Mouse (Mus musculus) hindbrain, embryonic 15.5 days (tissue): ENCODE measurements around the gene Cfap97d1. TPM values are rescaled to one million over a fixed set of nuclear protein-coding genes. Genes with fewer than 3 reads are reported as not detected.

Experiments used
- ATAC-seq: fragments of 200-750 bp; cut with Nextera tagmentation; 2 replicates; pipeline ENCODE4 v1.8.0; 2017; ENCODE audit warnings: low read depth, moderate number of reproducible peaks, moderate TSS enrichment; ENCODE audit not compliant: low FRiP score
- H3K27ac ChIP-seq: fragments of 300-500 bp; sonication (generic); replicated peaks from 2 replicates; pipeline ENCODE4 v1.5.1; 2015; ENCODE audit warnings: mild to moderate bottlenecking, inconsistent platforms
- H3K27me3 ChIP-seq: fragments of 300-500 bp; sonication (generic); 2 replicates; pipeline ENCODE4 v1.6.1; 2015; ENCODE audit warnings: control low read depth, inconsistent platforms
- H3K36me3 ChIP-seq: fragments of 300-500 bp; sonication (generic); 2 replicates; pipeline ENCODE4 v1.6.1; 2015; ENCODE audit warnings: control low read depth, inconsistent platforms
- H3K4me1 ChIP-seq: fragments of 300-500 bp; sonication (generic); replicated peaks from 2 replicates; pipeline ENCODE4 v1.6.1; 2015; ENCODE audit warnings: control low read depth, inconsistent platforms
- H3K4me2 ChIP-seq: fragments of 300-500 bp; sonication (generic); 2 replicates; pipeline ENCODE4 v1.6.1; 2015; ENCODE audit warnings: moderate library complexity, mild to moderate bottlenecking, inconsistent platforms
- H3K4me3 ChIP-seq: fragments of 300-500 bp; sonication (generic); 2 replicates; pipeline ENCODE4 v1.5.1; 2015; ENCODE audit warnings: mild to moderate bottlenecking, inconsistent platforms
- H3K9ac ChIP-seq: fragments of 300-500 bp; sonication (generic); 2 replicates; pipeline ENCODE4 v1.6.1; 2015; ENCODE audit warnings: inconsistent platforms
- H3K9me3 ChIP-seq: fragments of 300-500 bp; sonication (generic); 2 replicates; pipeline ENCODE4 v1.6.1; 2016; ENCODE audit warnings: control low read depth, inconsistent platforms
- WGBS: fragments of 180-500 bp; shearing (Covaris S2); methylation state at CpG from one replicate; pipeline ENCODE4 v1.1.7; 2015; 5-methylcytosine and 5-hydroxymethylcytosine counted together
- polyA plus RNA-seq: library from polyadenylated mRNA; unstranded; fragments of >200 nt; fragmentation: Nextera tagmentation; extraction: Ambion mirVana; gene quantifications from 2 replicates; pipeline ENCODE4 v1.2.1, GENCODE M21; 2015

Cfap97d1 gene
- polyA plus RNA-seq, 1 experiment from 2014 or later, result not detected

GRCm38 (mm10) chr11:101994100-101994499, 10.0 kb downstream of the Cfap97d1 start:
- 79% methylated on average over 8 of the region's 8 CpGs for WGBS
- Histone ChIP-seq H3K36me3 (peaks cover 5% of the 10 kb centered on the region), H3K4me3 (no peak overlapping the region), H3K9ac (no peak overlapping the region), H3K27me3 (no peaks in the 10 kb centered on the region), H3K27ac (no peak overlapping the region), H3K9me3 (no peaks in the 10 kb centered on the region), H3K4me1 (no peaks in the 10 kb centered on the region), H3K4me2 (no peak overlapping the region)
- ATAC-seq, result no peak

GRCm38 (mm10) chr11:101995938-101996337, 11.9 kb downstream of the Cfap97d1 start:
- Histone ChIP-seq H3K36me3 (peaks cover 10% of the 10 kb centered on the region), H3K4me3 (no peak overlapping the region), H3K4me1 (no peaks in the 10 kb centered on the region), H3K9me3 (no peaks in the 10 kb centered on the region), H3K4me2 (no peak overlapping the region), H3K27me3 (no peaks in the 10 kb centered on the region), H3K27ac (no peak overlapping the region), H3K9ac (no peak overlapping the region)
- 84% methylated on average over 7 of the region's 7 CpGs for WGBS
- no peak for ATAC-seq

- Histone ChIP-seq H3K9me3 (no peaks in the 10 kb centered on the region), H3K4me3 (no peak overlapping the region), H3K27ac (no peak overlapping the region), H3K36me3 (peaks cover 12% of the 10 kb centered on the region), H3K4me1 (no peaks in the 10 kb centered on the region), H3K4me2 (no peak overlapping the region), H3K9ac (no peak overlapping the region), H3K27me3 (no peaks in the 10 kb centered on the region)
- 55% methylated on average over 5 of the region's 5 CpGs for WGBS
- no peak for ATAC-seq
Measured at GRCm38 (mm10) chr11:101998258-101998657, 14.2 kb downstream of the Cfap97d1 start.

GRCm38 (mm10) chr11:101999466-101999865, 15.4 kb downstream of the Cfap97d1 start:
- Histone ChIP-seq H3K9ac (no peak overlapping the region), H3K9me3 (no peaks in the 10 kb centered on the region), H3K27ac (no peak overlapping the region), H3K4me3 (no peak overlapping the region), H3K4me2 (no peak overlapping the region), H3K36me3 (peaks cover 12% of the 10 kb centered on the region), H3K4me1 (no peaks in the 10 kb centered on the region), H3K27me3 (no peaks in the 10 kb centered on the region)
- WGBS, result 47% methylated on average over 4 of the region's 4 CpGs
- ATAC-seq, result no peak

- Histone ChIP-seq H3K4me2 (no peak overlapping the region), H3K9me3 (no peaks in the 10 kb centered on the region), H3K4me3 (no peak overlapping the region), H3K36me3 (peaks cover 32% of the 10 kb centered on the region), H3K9ac (no peak overlapping the region), H3K27me3 (no peaks in the 10 kb centered on the region), H3K4me1 (peaks cover 1% of the 10 kb centered on the region), H3K27ac (no peak overlapping the region)
- ATAC-seq, result no peak
- WGBS, result 92% methylated on average over 8 of the region's 8 CpGs
Measured at GRCm38 (mm10) chr11:102004251-102004650, 20.2 kb downstream of the Cfap97d1 start.

GRCm38 (mm10) chr11:102006271-102006670, 22.2 kb downstream of the Cfap97d1 start:
- peaks cover 37% of the 10 kb centered on the region for H3K36me3 ChIP-seq
- WGBS, result 50% methylated on average over 9 of the region's 9 CpGs

GRCm38 (mm10) chr11:102006688-102007087, 22.6 kb downstream of the Cfap97d1 start:
- no peak overlapping the region for H3K4me2 ChIP-seq
- H3K36me3 ChIP-seq, result peaks cover 41% of the 10 kb centered on the region
- no peak overlapping the region for H3K9ac ChIP-seq
- ATAC-seq, result no peak
- 67% methylated on average over 5 of the region's 5 CpGs for WGBS
- no peak overlapping the region for H3K4me3 ChIP-seq
- H3K27me3 ChIP-seq, result no peaks in the 10 kb centered on the region
- H3K27ac ChIP-seq, result no peak overlapping the region
- no peaks in the 10 kb centered on the region for H3K9me3 ChIP-seq
- H3K4me1 ChIP-seq, result peaks cover 20% of the 10 kb centered on the region

More at GRCm38 (mm10) chr11:102006271-102006670, 22.2 kb downstream of the Cfap97d1 start:
- no peaks in the 10 kb centered on the region for H3K27me3 ChIP-seq
- H3K27ac ChIP-seq, result no peak overlapping the region
- H3K4me3 ChIP-seq, result no peak overlapping the region
- no peaks in the 10 kb centered on the region for H3K9me3 ChIP-seq
- no peak overlapping the region for H3K4me2 ChIP-seq
- H3K9ac ChIP-seq, result no peak overlapping the region
- H3K4me1 ChIP-seq, result peaks cover 20% of the 10 kb centered on the region
- ATAC-seq, result no peak

- no peak for ATAC-seq
- Histone ChIP-seq H3K4me3 (no peak overlapping the region), H3K9me3 (no peaks in the 10 kb centered on the region), H3K4me2 (no peak overlapping the region), H3K36me3 (peaks cover 52% of the 10 kb centered on the region), H3K27me3 (no peaks in the 10 kb centered on the region), H3K4me1 (peaks cover 20% of the 10 kb centered on the region), H3K9ac (no peak overlapping the region), H3K27ac (no peak overlapping the region)
- 96% methylated on average over 8 of the region's 8 CpGs for WGBS
Measured at GRCm38 (mm10) chr11:102008372-102008771, 24.3 kb downstream of the Cfap97d1 start.

- no peak for ATAC-seq
- 77% methylated on average over 15 of the region's 15 CpGs for WGBS
- H3K27me3 ChIP-seq, result no peaks in the 10 kb centered on the region
- no peak overlapping the region for H3K4me2 ChIP-seq
- H3K36me3 ChIP-seq, result peaks cover 52% of the 10 kb centered on the region
- peak overlapping the region; percentile 66 for H3K27ac ChIP-seq
- peaks cover 20% of the 10 kb centered on the region for H3K4me1 ChIP-seq
- no peak overlapping the region for H3K9ac ChIP-seq
- H3K4me3 ChIP-seq, result no peak overlapping the region
- H3K9me3 ChIP-seq, result no peaks in the 10 kb centered on the region
Measured at GRCm38 (mm10) chr11:102008954-102009637, 25.0 kb downstream of the Cfap97d1 start.

- peaks cover 20% of the 10 kb centered on the region for H3K4me1 ChIP-seq
- WGBS, result 33% methylated on average over 13 of the region's 13 CpGs
- peak overlapping the region; percentile 66 for H3K27ac ChIP-seq
- peaks cover 55% of the 10 kb centered on the region for H3K36me3 ChIP-seq
- no peak overlapping the region for H3K9ac ChIP-seq
- peak; percentile 81 for ATAC-seq
- H3K4me2 ChIP-seq, result no peak overlapping the region
- H3K9me3 ChIP-seq, result no peaks in the 10 kb centered on the region
- no peaks in the 10 kb centered on the region for H3K27me3 ChIP-seq
- no peak overlapping the region for H3K4me3 ChIP-seq
Measured at GRCm38 (mm10) chr11:102010140-102010539, 26.1 kb downstream of the Cfap97d1 start.

- H3K4me3 ChIP-seq, result no peak overlapping the region
- no peak overlapping the region for H3K4me2 ChIP-seq
- peaks cover 60% of the 10 kb centered on the region for H3K36me3 ChIP-seq
- 74% methylated on average over 8 of the region's 8 CpGs for WGBS
- H3K27ac ChIP-seq, result no peak overlapping the region
- H3K27me3 ChIP-seq, result no peaks in the 10 kb centered on the region
- H3K9me3 ChIP-seq, result no peaks in the 10 kb centered on the region
- H3K9ac ChIP-seq, result no peak overlapping the region
- no peak for ATAC-seq
- H3K4me1 ChIP-seq, result peaks cover 20% of the 10 kb centered on the region
Measured at GRCm38 (mm10) chr11:102011510-102011909, 27.4 kb downstream of the Cfap97d1 start.

GRCm38 (mm10) chr11:102013201-102013600, 29.1 kb downstream of the Cfap97d1 start:
- Histone ChIP-seq H3K27me3 (no peaks in the 10 kb centered on the region), H3K4me2 (no peak overlapping the region), H3K27ac (no peak overlapping the region), H3K9ac (no peak overlapping the region), H3K4me3 (no peak overlapping the region), H3K9me3 (no peaks in the 10 kb centered on the region), H3K36me3 (peaks cover 55% of the 10 kb centered on the region), H3K4me1 (peaks cover 20% of the 10 kb centered on the region)
- WGBS, result 83% methylated on average over 8 of the region's 8 CpGs
- ATAC-seq, result no peak

GRCm38 (mm10) chr11:102015472-102015871, 31.4 kb downstream of the Cfap97d1 start:
- no peak for ATAC-seq
- Histone ChIP-seq H3K36me3 (peaks cover 43% of the 10 kb centered on the region), H3K9ac (no peak overlapping the region), H3K4me3 (no peak overlapping the region), H3K4me1 (peaks cover 6% of the 10 kb centered on the region), H3K27me3 (no peaks in the 10 kb centered on the region), H3K4me2 (no peak overlapping the region), H3K9me3 (no peaks in the 10 kb centered on the region), H3K27ac (no peak overlapping the region)
- WGBS, result 54% methylated on average over 6 of the region's 6 CpGs
